Mouse (Mus musculus): ENCODE measurements around the gene Pde4d. TPM values are rescaled to one million over a fixed set of nuclear protein-coding genes. Genes with fewer than 3 reads are reported as not detected.

Pde4d gene
- total and polyA plus RNA-seq, 3 experiments = 18.5 to 18.8 TPM; not detected in 1

- Histone ChIP-seq H3K27me3 (ENCODE audit: control insufficient read depth in 1 of 2, insufficient read depth in 2 of 2, low read length in 2 of 2) (no peaks in the 10 kb centered on the region), H3K4me3 (ENCODE audit: control insufficient read depth in 1 of 2, insufficient read depth in 1 of 2, low read depth in 2 of 2, low read length in 2 of 2) (no peak overlapping the region), H3K9ac (ENCODE audit: control insufficient read depth, low read depth, low read length, poor library complexity, severe bottlenecking) (no peak overlapping the region), H3K27ac (ENCODE audit: control insufficient read depth, low read depth, low read length) (no peak overlapping the region), H3K9me3 (replicated peaks; ENCODE audit: insufficient read depth, low read length) (no peaks in the 10 kb centered on the region), H3K36me3 (ENCODE audit: control insufficient read depth in 1 of 2, insufficient read depth in 2 of 2, low read length in 2 of 2) (no peaks in the 10 kb centered on the region; a peak in 1 of 4 replicates), H3K79me2 (ENCODE audit: control insufficient read depth, insufficient read depth, low read length, poor library complexity) (no peaks in the 10 kb centered on the region), H3K4me1 (ENCODE audit: control insufficient read depth in 1 of 2, insufficient read depth in 2 of 2, low read length in 2 of 2) (no peaks in the 10 kb centered on the region)
- no peak for DNase-seq (ENCODE audit: low read depth, low spot score)
- TF ChIP-seq CHD1 (IDR thresholded peaks at IDR 0.05; ENCODE audit: low read depth, low read length) = no peak
- TF ChIP-seq MYB (IDR thresholded peaks at IDR 0.05; ENCODE audit: low read depth, low read length) = no peak
- TF ChIP-seq BHLHE40 (IDR thresholded peaks at IDR 0.05; ENCODE audit: borderline replicate concordance, low read depth, low read length) = no peak
- no peak for TF ChIP-seq TCF12 (IDR thresholded peaks at IDR 0.05; ENCODE audit: low read depth, low read length)
- TF ChIP-seq CHD2 (IDR thresholded peaks at IDR 0.05; ENCODE audit: low read length) = no peak
- no peak for TF ChIP-seq GABPA (IDR thresholded peaks at IDR 0.05; ENCODE audit: low read depth, low read length)
- TF ChIP-seq TAL1 (IDR thresholded peaks at IDR 0.05; ENCODE audit: low read length) = no peak
- TF ChIP-seq USF1 (IDR thresholded peaks at IDR 0.05; ENCODE audit: low read depth, low read length) = no peak
- TF ChIP-seq HCFC1 (IDR thresholded peaks at IDR 0.05; ENCODE audit: low read depth, low read length) = no peak
- no peak for TF ChIP-seq USF2 (IDR thresholded peaks at IDR 0.05; ENCODE audit: borderline replicate concordance in 1 of 2, insufficient read depth in 1 of 2, low read depth in 1 of 2, low read length in 2 of 2)
- no peak for TF ChIP-seq E2F4 (IDR thresholded peaks at IDR 0.05; ENCODE audit: borderline replicate concordance, low read depth, low read length)
- TF ChIP-seq KAT2A (conservative IDR thresholded peaks at IDR 0.05; ENCODE audit: low read depth, low read length) = no peak
- no peak for TF ChIP-seq JUND (IDR thresholded peaks at IDR 0.05; ENCODE audit: low read depth, low read length)
- TF ChIP-seq POLR2AphosphoS5 (IDR thresholded peaks at IDR 0.05; ENCODE audit: borderline replicate concordance, low read depth, low read length) = no peak
- no peak for TF ChIP-seq SMC3 (IDR thresholded peaks at IDR 0.05; ENCODE audit: low read depth, low read length)
- TF ChIP-seq ZNF384 (IDR thresholded peaks at IDR 0.05; ENCODE audit: low read depth, low read length) = no peak
- TF ChIP-seq ZMIZ1 (IDR thresholded peaks at IDR 0.05; ENCODE audit: low read depth, low read length) = no peak
- TF ChIP-seq POLR2A (IDR thresholded peaks at IDR 0.05; ENCODE audit: control insufficient read depth in 1 of 2, insufficient read depth in 1 of 2, low read depth in 1 of 2, low read length in 2 of 2, poor library complexity in 1 of 2) = no peak
Observed at GRCm38 (mm10) chr13:109914846-109915245, 1465.1 kb downstream of the Pde4d start.

- H3K4me1 ChIP-seq (ENCODE audit: control insufficient read depth in 1 of 2, insufficient read depth in 2 of 2, low read length in 2 of 2) = no peaks in the 10 kb centered on the region
- H3K27ac ChIP-seq (ENCODE audit: control insufficient read depth, low read depth, low read length) = no peak overlapping the region
- no peaks in the 10 kb centered on the region for H3K9me3 ChIP-seq (replicated peaks; ENCODE audit: insufficient read depth, low read length)
- no peaks in the 10 kb centered on the region for H3K79me2 ChIP-seq (ENCODE audit: control insufficient read depth, insufficient read depth, low read length, poor library complexity)
- H3K4me3 ChIP-seq (ENCODE audit: control insufficient read depth in 1 of 2, insufficient read depth in 1 of 2, low read depth in 2 of 2, low read length in 2 of 2) = no peak overlapping the region
- TF ChIP-seq ZC3H11A (IDR thresholded peaks at IDR 0.05; ENCODE audit: low read depth, low read length) (no peak), USF1 (IDR thresholded peaks at IDR 0.05; ENCODE audit: low read depth, low read length) (no peak), MAZ (IDR thresholded peaks at IDR 0.05; ENCODE audit: low read depth, low read length) (no peak)
- no peaks in the 10 kb centered on the region for H3K27me3 ChIP-seq (ENCODE audit: control insufficient read depth in 1 of 2, insufficient read depth in 2 of 2, low read length in 2 of 2)
- no peak for DNase-seq (ENCODE audit: low read depth, low spot score)
- no peaks in the 10 kb centered on the region; a peak in 1 of 4 replicates for H3K36me3 ChIP-seq (ENCODE audit: control insufficient read depth in 1 of 2, insufficient read depth in 2 of 2, low read length in 2 of 2)
- H3K9ac ChIP-seq (ENCODE audit: control insufficient read depth, low read depth, low read length, poor library complexity, severe bottlenecking) = no peak overlapping the region
Observed at GRCm38 (mm10) chr13:109915501-109915900, 1465.8 kb downstream of the Pde4d start.

Data from MEL (cell line).